Mouse (Mus musculus) heart, adult 2 months (tissue): ENCODE measurements at regions not wholly inside any gene's neighbourhood (a gene's known extent, or its start where the extent isn't known, plus 50 kb on each side); places are given as distances from the start of the nearest gene placed in this dataset.

Source experiments
- CTCF ChIP-seq: fragments of 200-600 bp; IDR thresholded peaks from 2 replicates; pipeline ENCODE4 v1.8.1; 2022; ENCODE audit warnings: antibody characterized with exemption, mild to moderate bottlenecking, moderate library complexity
- EP300 ChIP-seq: fragments of 200-500 bp; IDR thresholded peaks from 2 replicates; pipeline ENCODE4 v1.6.1; 2011; ENCODE audit warnings: low read depth, low read length, control low read depth; ENCODE audit not compliant: insufficient read depth
- POLR2A ChIP-seq: fragments of 200-500 bp; IDR thresholded peaks from 2 replicates; pipeline ENCODE4 v1.6.1; 2011; ENCODE audit warnings: mild to moderate bottlenecking, low read depth, low read length, control low read depth; ENCODE audit not compliant: insufficient read depth

- TF ChIP-seq POLR2A (no peak), CTCF (no peak), EP300 (no peak)
These were observed 51.3 kb upstream of the Galnt7 start for GRCm38 (mm10) chr8:57704161-57704560.
